Mouse (Mus musculus): ENCODE measurements around the gene Ddx31.

Ddx31 gene

DNA sequence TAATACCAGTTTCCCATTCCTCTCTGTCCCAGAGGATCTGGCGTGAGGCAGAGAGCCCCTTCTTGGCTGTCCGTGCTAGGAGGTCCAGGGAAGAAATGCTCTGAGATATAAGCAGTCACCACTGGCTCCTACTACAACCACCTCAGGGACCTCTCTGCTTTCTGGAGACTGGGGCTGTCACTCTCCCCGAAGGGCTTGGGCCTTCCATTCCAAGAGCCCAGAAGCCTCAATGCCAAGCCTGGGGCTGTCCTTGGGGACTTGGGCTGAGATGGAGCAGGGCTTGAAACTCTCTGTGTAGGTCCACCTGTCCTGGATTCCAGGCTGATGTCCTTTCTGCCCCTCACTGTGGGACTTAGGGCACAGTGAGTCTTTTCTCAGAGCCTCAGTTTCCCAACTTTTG is 70.7 kb downstream of the Ddx31 start:
- in situ Hi-C loops (cut with MboI; ENCODE audit: low sequenced_read_pairs): no loop called here

DNA sequence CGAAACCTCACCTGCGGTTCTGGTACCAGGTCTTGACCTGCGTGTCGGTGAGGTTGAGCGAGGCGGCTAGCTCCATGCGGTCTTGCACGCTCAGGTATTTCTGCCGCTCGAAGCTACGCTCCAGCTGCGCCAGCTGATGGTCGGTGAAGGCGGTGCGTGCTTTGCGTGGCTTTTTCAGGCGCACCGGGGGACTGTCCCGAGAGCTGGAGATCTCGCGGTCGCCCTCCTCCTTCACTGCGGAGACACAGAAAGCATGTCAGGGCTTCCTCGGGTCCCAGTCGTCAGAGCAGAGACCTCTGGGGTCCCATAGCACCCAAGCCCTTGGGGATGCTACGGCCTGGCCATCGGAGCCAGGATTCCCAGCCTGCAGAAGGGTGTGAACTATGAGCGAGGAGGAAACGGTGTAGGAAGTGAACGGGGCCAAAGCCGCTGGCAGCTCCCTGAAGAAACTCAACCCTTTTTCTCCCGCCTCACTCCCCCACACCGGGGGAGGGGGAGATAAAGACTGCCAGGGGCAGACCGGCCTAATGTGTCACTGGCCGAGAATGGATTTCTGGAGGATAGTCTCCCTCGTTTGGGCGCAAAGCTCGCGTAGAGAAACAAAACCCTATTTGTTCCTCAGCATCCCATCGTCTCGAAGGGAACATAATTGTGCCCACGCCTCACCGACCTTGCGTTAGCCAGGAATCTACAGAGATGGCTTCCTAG is 71.3 kb downstream of the Ddx31 start:
- in situ Hi-C loops (cut with MboI; ENCODE audit: low sequenced_read_pairs): no loop called here

- in situ Hi-C loops (cut with MboI; ENCODE audit: low sequenced_read_pairs): no loop called here
Measured at GRCm38 (mm10) chr2:28912039-28912700, 72.0 kb downstream of the Ddx31 start.

DNA sequence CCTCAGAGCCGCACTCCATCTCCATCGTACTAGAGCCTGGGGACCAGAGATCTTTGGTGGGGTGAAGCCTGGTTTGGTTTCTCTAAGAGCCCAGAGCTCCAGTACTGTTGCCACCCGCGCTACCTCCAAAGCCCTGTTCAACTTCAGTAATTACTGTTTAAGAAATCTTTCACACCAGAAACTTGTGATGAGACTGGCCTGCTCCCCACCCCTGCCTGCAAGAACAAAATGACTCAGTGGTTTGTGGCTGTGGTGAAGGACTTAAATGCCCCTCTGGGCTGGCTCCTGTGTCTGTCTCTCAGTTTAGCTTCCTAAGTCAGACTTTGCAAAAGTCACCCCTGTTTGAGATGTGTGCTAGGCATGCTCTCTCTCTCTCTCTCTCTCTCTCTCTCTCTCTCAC is 72.8 kb downstream of the Ddx31 start:
- in situ Hi-C loops (cut with MboI; ENCODE audit: low sequenced_read_pairs): no loop called here

DNA sequence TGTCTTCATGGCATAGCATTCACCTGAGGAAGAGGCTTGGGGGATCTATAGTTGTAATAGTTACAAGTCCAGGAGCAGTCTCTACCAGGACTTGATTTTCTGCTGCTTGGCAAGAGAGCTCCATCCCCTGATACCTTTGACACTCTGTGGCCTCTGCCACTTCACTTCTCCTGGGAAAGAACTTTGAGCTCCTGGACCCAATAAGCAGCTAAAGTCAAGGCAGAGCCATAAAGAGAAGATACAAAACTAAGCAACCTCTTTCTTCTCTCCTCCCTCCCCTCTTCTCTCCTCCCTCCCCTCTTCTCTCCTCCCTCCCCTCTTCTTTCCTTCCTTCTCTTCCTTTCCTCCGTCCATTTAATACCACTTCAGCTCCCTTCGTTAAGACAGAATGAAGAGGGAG is 73.9 kb downstream of the Ddx31 start:
- in situ Hi-C loops (cut with MboI; ENCODE audit: low sequenced_read_pairs): no loop called here

- in situ Hi-C loops (cut with MboI; ENCODE audit: low sequenced_read_pairs): no loop called here
Measured at GRCm38 (mm10) chr2:28915104-28915738, 75.0 kb downstream of the Ddx31 start.

GRCm38 (mm10) chr2:28915768-28916512 is 75.7 kb downstream of the Ddx31 start:
- in situ Hi-C loops (cut with MboI; ENCODE audit: low sequenced_read_pairs): no loop called here

DNA sequence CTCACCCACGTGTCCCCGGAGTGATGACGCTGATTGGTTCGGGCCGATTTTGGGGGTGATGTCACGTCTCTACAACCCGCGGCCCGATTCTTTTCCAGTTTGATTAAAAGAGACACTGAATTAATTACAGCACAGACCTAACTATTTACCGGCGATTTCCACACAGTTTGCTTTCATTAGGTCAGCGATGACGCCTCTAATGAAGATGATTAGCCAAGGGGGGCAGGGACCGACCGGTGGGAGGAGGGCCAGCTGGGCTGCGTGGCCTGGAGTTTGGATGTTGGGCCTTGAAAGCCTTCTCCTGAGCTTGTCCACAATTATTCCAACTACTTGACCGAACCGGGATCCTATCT is 76.3 kb downstream of the Ddx31 start, which contains the start of gene Barhl1:
Gene Barhl1, minus strand, starts transcription at position 156 of the 353 bp plus-strand sequence.
- in situ Hi-C loops (cut with MboI; ENCODE audit: low sequenced_read_pairs): no loop called here

GRCm38 (mm10) chr2:28917156-28917517 is 76.9 kb downstream of the Ddx31 start:
- in situ Hi-C loops (cut with MboI; ENCODE audit: low sequenced_read_pairs): no loop called here

GRCm38 (mm10) chr2:28917518-28918361 is 77.5 kb downstream of the Ddx31 start:
- in situ Hi-C loops (cut with MboI; ENCODE audit: low sequenced_read_pairs): no loop called here

DNA sequence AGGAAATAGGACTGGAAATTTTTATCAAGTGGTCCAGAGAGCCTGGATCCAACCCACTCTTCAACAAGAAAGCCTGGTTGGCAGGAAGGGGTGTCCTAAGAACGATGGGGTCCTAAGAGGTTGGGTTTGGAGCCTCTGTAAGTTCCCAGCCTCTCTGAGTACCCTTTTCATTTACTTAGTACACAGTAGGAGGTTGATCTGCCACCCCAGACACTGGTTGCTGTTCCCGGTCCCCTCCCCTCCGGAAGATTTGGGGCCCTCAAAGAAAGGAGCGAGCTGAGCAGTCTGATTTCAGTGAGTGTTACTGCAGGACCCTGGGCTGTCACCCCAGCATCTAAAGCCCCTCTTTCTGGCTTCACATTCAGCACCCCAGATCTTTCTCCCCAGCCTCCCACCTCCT is 78.8 kb downstream of the Ddx31 start:
- in situ Hi-C loops (cut with MboI; ENCODE audit: low sequenced_read_pairs): no loop called here

DNA sequence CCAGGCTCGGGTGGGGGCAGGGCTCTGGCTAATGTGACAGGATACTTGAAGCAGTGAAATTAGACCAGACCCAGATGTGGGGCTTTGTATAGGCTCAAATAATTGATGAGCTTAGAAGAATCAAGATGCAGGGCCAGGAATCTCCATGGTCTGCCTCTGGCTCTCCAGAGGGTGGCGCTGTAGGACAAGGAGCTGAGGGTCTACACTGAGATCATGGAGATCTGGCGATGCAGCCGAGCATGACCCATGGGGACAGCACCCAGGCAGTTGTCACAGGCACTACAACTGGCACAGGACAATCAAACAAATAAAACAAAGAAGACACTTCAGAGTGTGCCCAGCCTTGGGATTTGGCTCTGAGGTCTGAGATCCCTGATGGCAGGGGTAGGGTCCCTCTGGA is 83.7 kb downstream of the Ddx31 start:
- in situ Hi-C loops (cut with MboI; ENCODE audit: low sequenced_read_pairs): loop anchor here (5.0 to 10.0 kb wide), 2 partner anchors 51 to 128 kb away; no protein-coding TSS in a partner anchor

- in situ Hi-C loops (cut with MboI; ENCODE audit: low sequenced_read_pairs): no loop called here
Measured at GRCm38 (mm10) chr2:28930571-28930970, 90.4 kb downstream of the Ddx31 start.

DNA sequence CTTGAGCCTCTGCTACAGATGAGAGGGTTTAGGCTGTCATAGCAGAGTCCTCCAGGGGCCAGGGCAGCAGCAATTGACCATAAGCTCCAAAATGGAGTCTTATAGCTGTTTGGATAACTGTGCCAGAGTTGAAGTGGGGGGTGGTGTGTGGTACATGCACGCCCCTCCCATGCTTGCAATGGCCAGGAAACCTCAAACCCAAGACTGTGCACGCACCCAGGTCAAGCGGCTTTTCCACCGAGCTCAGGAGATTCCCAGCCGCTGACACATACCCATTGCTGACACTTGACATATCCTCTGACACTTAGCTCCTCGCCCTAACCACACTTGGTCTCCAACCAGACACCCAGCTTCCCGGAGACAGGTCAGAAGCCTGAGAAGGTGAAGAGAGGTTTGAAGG is 98.8 kb downstream of the Ddx31 start:
- in situ Hi-C loops (cut with MboI; ENCODE audit: low sequenced_read_pairs): no loop called here

GRCm38 (mm10) chr2:28943666-28944516 is 103.7 kb downstream of the Ddx31 start:
- in situ Hi-C loops (cut with MboI; ENCODE audit: low sequenced_read_pairs): no loop called here

- in situ Hi-C loops (cut with MboI; ENCODE audit: low sequenced_read_pairs): no loop called here
Measured at GRCm38 (mm10) chr2:28945388-28945787, 105.2 kb downstream of the Ddx31 start.

- in situ Hi-C loops (cut with MboI; ENCODE audit: low sequenced_read_pairs): no loop called here
Measured at GRCm38 (mm10) chr2:28946312-28946711, 106.1 kb downstream of the Ddx31 start.

GRCm38 (mm10) chr2:28952981-28953380 is 112.8 kb downstream of the Ddx31 start:
- in situ Hi-C loops (cut with MboI; ENCODE audit: low sequenced_read_pairs): no loop called here

DNA sequence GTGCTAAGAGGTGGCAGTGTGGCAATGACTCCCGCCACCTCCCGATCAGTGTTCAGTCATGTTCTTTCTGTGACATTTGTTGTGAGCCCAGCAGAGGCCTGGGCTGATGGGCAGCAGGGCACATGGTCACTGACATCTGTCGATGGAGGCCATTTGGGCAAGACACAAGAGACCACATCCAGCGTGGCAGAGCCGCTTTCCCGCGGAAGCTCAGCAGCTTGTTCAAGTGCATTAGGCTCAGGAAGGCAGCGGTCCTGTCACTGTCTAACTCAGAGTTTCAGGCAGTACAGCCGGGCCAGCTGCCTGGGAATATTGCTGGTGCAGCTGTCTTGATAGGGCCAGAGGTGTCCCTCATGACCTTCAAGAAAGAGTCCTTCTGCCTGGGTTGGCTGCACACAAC is 114.4 kb downstream of the Ddx31 start:
- in situ Hi-C loops (cut with MboI; ENCODE audit: low sequenced_read_pairs): no loop called here
